Mouse (Mus musculus) neural tube, postnatal 0 days (tissue): ENCODE results near the gene Ctc1. TPM values are rescaled to one million over a fixed set of nuclear protein-coding genes. Genes with fewer than 3 reads are reported as not detected.

Experiments used
- microRNA-seq: library from miRNA; unstranded; fragments of <30 nt; microRNA quantifications from one replicate; pipeline ENCODE4, GENCODE M21; 2016
- polyA plus RNA-seq: library from polyadenylated mRNA; unstranded; fragments of >200 nt; fragmentation: Nextera tagmentation; extraction: Ambion mirVana; gene quantifications from 2 replicates; pipeline ENCODE4 v1.2.1, GENCODE M21; 2015

Gene Ctc1
- 36.9 and 43.6 TPM in 2 replicates for polyA plus RNA-seq

DNA sequence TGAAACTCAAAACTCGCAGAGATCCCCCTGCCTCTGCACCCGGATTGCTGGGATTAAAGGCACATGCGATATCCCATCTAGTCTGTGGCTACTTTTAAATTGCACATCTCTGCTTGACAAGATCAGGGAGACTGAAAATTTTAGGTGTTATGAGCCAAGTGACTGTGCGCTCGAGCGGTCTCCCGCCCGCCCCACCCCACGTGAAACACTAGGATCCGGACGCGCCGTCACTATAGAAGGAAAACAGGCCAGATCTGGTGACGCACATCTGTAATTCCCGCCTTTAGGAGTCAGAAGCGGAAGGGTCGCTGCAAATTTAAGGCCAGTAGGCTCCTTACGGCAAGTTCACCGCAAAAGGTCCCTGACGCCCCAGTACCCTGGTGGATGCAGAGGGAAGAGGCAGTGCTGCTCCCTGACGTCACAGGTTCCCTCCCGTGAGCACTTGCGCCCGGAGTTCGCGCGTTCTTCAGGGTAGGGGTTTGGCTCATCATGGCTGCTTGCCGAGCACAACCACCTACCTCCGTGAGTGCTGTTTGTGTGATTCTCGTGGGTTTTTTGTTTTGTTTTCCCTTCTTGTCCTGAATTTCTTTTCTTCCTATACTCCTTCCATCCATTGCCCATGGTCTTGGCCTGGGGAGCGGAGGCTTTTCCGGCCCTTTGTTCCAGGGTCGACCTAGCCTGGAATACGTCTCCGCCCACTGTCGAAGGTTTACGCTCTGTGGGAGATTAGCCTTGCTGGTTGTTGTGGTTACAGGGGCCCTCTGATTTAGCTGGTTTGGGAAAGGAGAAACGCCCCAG lies at the start of gene Ctc1:
Gene Ctc1 (plus strand): TSS at position 268 of the 798 bp plus-strand sequence.

DNA sequence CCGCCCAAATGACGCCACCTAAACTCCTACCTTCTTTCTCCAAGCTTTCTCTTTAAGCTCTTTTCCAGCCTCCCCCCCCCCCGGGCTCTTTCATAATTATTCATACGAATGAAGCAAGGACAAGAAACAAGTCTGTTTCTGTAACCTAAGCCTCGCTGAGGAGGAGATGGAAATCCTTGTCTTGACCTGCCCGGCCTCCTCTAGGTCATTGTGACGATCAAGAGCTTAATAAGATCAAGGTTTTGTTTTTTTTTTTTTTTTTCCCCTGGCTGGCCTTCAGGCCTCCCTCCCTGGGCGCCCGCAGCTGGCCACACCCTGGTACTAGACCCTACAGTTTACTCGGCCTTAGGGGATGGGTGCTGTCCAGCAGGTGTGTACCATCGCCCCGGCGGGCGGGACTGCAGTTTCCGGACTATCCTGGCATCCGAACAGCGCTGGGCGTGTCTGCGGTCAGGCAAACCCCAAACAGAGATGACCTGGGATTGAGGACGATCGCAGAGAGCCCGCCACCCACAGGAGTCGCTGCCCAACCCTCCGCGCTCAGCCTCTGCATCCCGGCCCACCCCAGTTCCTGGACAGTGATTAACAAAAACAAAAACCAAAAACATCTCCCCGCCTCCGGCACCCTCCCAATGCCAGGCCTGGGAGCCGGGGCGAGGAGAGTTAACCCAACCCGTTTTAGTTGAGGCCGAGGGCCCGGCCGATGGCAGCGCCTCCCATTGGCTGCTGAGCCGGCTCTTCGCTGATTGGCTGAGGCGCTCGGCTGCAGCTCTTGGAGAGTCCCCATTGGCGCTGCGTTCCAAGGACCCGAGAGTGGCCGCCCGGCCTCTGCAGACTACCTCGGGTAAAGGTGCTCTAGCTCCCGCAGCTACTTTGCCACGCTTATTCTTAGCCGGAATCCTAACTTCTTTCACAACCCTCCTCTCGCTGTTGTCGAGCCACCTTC lies 48.1 kb upstream of the Ctc1 start, which contains the start of gene Slc25a35:
Gene Slc25a35 (plus strand): TSS at position 795 of the 946 bp plus-strand sequence.

DNA sequence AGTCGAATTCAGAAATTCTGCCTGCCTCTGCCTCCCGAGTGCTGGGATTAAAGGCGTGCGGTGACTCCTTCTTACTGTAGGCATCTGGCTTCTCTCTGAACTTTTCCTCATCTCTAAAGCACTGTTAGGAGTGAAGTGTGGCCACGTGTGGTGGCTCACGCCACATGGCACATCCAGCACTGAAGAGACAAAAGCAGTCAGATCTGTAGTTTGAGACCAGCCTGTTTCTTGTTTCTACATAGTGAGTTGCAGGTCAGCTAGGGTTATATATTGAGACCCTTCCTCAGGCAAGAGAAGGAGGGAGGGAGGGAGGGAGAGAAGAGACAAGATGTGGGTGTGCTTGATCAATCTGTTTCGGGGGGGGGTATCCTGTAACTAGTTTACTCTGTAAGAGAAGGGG lies 40.6 kb upstream of the Ctc1 start, which contains the start of gene Rangrf:
Gene Rangrf (minus strand): TSS at position 101 of the 400 bp plus-strand sequence.

DNA sequence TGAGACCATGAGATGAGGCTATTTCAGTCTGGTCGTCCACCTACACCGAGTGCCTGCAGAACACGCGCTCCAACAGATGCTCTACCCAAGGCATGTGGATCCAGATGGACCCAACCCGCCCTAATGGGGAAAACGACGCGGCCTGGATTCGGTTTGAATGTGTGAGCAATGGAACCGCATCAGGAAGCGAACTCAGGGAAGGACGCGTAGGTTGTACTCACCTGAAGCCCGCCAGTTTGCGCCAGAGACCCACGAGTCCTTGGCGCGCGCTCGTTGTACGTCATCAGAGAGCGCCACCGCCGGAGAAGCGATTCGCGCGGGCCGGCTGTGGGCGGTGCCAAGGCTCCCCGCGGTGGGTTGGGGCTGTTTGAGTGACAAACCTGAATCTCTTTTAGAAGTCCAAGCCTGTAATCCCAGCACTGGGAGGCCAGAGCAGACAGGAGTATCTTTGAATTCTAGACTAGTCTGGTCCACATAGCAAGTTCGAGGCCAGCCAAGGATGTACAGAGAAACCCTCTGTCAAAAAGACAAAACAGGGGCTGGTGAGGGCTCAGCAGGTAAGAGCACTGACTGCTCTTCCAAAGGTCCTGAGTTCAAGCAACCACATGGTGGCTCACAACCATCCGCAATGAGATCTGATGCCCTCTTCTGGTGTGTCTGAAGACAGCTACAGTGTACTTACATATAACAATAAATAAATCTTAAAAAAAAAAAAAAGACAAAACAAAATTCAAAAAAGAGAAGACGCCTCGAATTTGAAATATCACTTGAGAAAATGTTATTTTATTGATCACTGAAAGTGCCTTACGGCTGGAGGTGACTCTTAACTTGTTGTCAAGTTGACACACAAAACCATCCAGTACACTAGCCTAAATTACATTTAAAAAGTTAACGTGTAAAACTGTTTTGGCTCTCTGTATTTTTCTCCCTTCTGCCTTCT lies 7.3 kb upstream of the Ctc1 start, which contains the start of gene Pfas:
Gene Pfas (minus strand): TSS at position 279 of the 940 bp plus-strand sequence.

DNA sequence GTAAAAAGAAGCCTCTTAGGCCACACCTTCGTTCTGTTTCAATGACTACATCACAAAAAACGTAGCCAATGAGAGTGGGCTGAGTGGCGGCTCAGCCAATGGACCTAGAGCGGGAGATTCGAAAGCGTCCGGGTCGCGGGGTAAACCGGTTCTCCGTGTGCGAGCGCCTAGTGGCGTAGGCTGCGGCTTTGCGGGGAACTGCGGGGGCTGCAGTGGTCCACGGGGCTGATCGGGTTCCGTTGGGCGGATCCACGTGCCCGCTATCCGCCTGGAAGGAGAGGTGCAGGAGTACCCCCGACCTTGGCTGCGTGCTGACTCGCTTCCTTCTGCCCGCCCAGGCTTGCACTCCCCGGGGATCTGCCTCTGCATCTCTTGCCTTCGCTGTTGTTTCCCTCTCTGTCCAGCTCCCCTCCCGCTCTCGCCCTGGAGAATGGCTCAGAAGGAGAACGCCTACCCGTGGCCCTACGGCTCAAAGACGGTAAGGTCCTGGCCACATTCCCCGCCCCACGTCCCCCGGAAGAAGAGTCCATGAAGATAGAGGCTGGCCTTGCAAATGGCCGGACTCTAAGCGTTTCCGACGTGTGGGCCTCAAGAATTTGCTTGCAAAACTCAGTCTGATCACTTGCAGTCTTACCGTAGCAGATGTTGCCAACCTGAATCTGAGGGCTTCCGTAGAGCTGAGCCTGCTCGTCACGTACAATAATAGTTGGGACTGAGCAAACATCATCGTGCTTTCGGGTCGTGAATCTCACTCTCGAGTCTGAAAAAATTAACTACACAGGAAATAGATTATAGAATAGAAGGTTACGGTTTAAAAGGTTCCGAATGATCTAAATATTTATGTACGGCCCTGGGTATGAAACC lies 30.1 kb downstream of the Ctc1 start, which contains the start of gene Aurkb:
Gene Aurkb (plus strand): TSS at position 117 of the 864 bp plus-strand sequence.

DNA sequence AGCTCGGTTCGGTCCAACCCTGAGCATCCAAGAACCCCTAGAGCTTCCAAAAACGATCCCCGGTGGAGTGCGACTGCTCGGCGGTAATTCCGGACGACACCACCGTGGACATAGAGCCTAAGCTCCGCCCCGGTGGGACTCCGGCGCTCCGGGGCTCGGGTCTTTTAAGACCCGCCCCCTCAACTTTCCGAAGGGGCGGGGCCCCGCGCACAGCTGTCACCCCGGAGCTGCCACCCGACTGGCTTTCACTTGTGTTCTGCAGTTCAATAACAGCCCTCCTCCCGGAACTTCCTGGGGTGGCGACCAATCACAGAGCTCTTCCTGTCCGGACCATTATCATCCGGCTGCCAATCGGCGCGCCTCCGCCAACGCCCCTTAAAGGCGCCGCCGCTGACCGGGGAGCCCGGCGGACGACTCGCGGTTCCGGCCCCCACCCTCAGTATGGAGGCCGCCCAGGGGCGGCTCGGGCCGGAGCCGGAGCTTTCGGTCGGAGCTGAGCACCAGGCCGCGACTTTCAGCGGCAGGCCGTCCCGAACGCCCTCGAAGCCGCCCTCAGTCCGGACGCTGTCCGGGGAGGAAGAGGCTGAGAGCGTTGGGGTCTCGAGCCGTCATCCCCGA lies 43.8 kb downstream of the Ctc1 start, which contains the start of gene Borcs6:
Gene Borcs6 (plus strand): TSS at position 361 of the 618 bp plus-strand sequence.

DNA sequence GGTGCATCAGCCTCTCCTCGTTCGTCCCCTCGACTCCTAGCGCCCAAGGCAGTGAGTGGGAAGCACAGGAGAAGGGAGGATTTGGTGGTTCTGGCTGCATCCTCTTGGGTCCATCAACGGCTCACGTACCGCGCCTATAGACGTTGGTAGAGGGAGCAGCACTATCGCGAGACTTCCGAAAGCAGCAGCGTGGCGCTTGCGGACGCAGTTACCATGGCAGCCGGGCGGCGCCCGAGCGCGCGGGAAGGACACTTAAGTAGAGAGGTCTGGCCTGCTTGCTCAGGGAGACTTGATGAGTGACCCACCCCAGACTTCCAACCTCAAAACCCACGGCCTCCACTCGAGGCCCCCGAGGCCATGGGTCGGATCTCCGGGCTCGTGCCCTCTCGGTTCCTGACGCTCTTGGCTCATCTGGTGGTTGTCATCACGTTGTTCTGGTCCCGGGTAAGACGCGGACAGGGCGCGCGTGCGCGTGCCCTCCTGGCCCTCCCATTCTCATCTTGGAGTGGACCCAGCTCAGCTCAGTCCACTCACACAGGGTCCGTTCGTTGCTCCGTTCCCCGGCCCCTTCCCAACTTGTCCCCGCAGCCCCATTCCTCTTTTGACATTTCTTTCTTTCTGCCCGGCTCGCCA lies 55.0 kb downstream of the Ctc1 start, which contains the start of gene Tmem107:
Gene Tmem107 (plus strand): TSS at position 217 of the 633 bp plus-strand sequence.

Small RNA genes lying within 50 kb of the gene (microRNA-seq; reads per million reads assigned to microRNA genes)
- gene Mir3062 = 4.9 reads per million, percentile 11 among the genes with 10 or more reads in this experiment

Other genes starting within 250 kb of the Ctc1 start
- gene Ndel1, start 144.1 kb upstream of the Ctc1 start, polyA plus RNA-seq = 103 and 108 TPM in 2 replicates
- gene Rnf222, start 127.4 kb upstream of the Ctc1 start, polyA plus RNA-seq = not detected in 2 replicates
- 568 and 632 TPM in 2 replicates for gene Rpl26, start 114.3 kb upstream of the Ctc1 start, polyA plus RNA-seq
- gene Odf4, start 88.8 kb upstream of the Ctc1 start, polyA plus RNA-seq = 0.43 and 1.0 TPM in 2 replicates
- 23.3 and 25.5 TPM in 2 replicates for gene Arhgef15, start 58.4 kb upstream of the Ctc1 start, polyA plus RNA-seq
- gene Slc25a35, start 47.8 kb upstream of the Ctc1 start, polyA plus RNA-seq = 3.4 and 3.6 TPM in 2 replicates
- 28.4 and 30.6 TPM in 2 replicates for gene Rangrf, start 40.7 kb upstream of the Ctc1 start, polyA plus RNA-seq
- 14.4 and 15.8 TPM in 2 replicates for gene Pfas, start 7.5 kb upstream of the Ctc1 start, polyA plus RNA-seq
- gene Aurkb, start 29.7 kb downstream of the Ctc1 start, polyA plus RNA-seq = 7.9 and 8.5 TPM in 2 replicates
- 30.3 and 31.4 TPM in 2 replicates for gene Borcs6, start 43.8 kb downstream of the Ctc1 start, polyA plus RNA-seq
- 30.0 and 35.1 TPM in 2 replicates for gene Tmem107, start 54.9 kb downstream of the Ctc1 start, polyA plus RNA-seq
- 425 and 492 TPM in 2 replicates for gene Vamp2, start 72.6 kb downstream of the Ctc1 start, polyA plus RNA-seq
- gene Per1, start 79.3 kb downstream of the Ctc1 start, polyA plus RNA-seq = 7.1 and 10.1 TPM in 2 replicates
- 1.8 and 2.1 TPM in 2 replicates for gene Hes7, start 104.5 kb downstream of the Ctc1 start, polyA plus RNA-seq
- 1.3 and 1.4 TPM in 2 replicates for gene 9130213A22Rik, start 106.7 kb downstream of the Ctc1 start, polyA plus RNA-seq
- gene Aloxe3, start 110.0 kb downstream of the Ctc1 start, polyA plus RNA-seq = 9.9 and 11.9 TPM in 2 replicates
- 1.4 and 2.0 TPM in 2 replicates for gene Alox12b, start 141.1 kb downstream of the Ctc1 start, polyA plus RNA-seq
- 2.5 and 3.2 TPM in 2 replicates for gene Alox8, start 181.9 kb downstream of the Ctc1 start, polyA plus RNA-seq
- gene Gucy2e, start 221.1 kb downstream of the Ctc1 start, polyA plus RNA-seq = 0.53 and 0.88 TPM in 2 replicates